Mouse (Mus musculus) layer of hippocampus, postnatal 36 days (tissue): Measurements from ENCODE around the gene Stx8. TPM values are rescaled to one million over a fixed set of nuclear protein-coding genes. Genes with fewer than 3 reads are reported as not detected.

Experiments
- DNase-seq, 2 experiments: peaks; one replicate each; pipeline ENCODE4 v3.0.0; 2022
- microRNA-seq, 2 experiments: library from miRNA; unstranded; fragments of <30 nt; microRNA quantifications; one replicate each; pipeline ENCODE4 v1.2.0; 2021
- total RNA-seq, 2 experiments: library from RNA; stranded (reverse); gene quantifications; 2 replicates each; pipeline ENCODE4 v1.2.3; 2021

Stx8 gene
- total RNA-seq, 2 experiments from 2014 or later: 39.3 to 43.9 TPM

DNA sequence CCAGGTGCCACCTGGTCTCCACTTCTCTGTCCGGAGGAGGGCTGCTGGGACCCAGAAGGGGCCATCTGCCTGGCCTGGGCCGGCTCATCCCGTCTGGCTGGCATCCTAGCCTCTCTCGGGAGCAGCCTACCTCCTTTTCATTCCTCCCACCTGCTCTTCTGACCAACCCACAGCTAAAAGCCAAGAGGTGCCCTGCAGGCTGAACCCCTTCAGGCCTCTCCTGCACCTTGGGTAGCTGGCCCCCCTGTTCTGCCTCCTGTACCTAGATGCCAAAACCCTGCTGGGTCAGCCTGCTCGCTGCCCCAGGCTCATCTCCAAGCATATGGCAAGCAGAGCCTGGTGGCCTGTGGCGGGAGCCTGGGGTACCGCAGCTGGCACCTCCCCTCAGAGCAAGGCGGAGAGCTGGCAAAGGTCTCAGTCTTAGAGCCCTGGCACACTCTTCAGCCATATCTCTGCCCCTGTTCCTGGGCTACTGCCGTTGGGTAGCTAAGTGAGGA is 267.5 kb downstream of the Stx8 start:
- no peak for DNase-seq

GRCm38 (mm10) chr11:68239756-68240155 is 273.8 kb downstream of the Stx8 start:
- DNase-seq: no peak

DNA sequence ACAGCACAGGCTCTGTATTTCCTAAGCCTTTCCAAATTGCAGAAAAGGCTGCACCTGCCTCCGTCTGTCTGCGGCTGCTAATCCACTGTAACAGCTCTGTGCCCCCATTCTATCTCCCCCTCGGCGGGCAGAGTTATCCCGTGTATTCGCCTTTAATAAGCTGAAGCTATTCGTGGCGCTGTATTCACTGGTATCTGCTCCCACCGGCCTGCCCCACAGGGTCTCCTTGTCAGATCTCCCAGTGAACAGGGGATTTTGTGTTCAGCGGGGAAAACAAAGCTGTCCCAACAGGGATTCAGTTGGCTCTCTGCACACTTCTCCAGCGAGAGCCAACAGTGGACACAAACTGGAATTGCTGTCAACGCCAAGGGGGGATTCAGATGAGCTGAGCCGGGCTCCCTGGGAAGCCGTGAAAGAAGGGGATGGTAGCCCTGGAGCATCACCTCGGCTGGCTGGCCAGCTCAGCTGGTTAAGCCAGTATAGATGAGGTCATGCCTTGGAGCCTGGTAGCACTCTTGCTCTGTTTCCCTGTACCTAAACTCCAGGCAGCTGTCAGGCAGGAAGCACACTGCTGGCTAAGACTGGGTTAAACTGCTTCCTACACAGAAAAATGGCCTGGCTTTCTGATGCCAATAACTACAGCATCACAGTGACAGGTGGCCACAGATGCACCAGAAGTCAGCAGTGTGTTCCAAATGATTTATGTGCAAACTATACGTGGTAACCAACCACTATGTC is 278.4 kb downstream of the Stx8 start:
- DNase-seq: no peak

GRCm38 (mm10) chr11:68244992-68245261 is 278.9 kb downstream of the Stx8 start:
- DNase-seq: no peak

DNA sequence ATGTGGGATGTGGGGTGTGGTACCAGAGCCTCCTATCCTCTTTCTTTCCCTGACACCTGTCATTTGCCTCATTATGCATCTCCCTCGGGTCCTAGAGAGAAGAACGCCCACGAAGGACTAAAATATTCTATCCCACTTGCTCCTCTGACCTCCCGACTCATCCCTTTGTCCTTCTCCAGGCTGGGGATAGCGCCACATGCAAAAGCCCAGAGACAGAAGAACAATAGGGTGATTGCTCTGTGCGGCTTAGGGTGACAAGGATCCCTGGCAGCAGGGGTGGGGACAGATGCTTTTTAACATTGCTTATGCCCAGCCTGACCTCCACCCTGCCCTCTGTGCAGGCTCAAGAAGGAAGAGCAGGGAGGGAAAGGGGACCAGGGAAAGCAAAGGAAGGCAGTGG is 281.9 kb downstream of the Stx8 start:
- DNase-seq: no peak

DNA sequence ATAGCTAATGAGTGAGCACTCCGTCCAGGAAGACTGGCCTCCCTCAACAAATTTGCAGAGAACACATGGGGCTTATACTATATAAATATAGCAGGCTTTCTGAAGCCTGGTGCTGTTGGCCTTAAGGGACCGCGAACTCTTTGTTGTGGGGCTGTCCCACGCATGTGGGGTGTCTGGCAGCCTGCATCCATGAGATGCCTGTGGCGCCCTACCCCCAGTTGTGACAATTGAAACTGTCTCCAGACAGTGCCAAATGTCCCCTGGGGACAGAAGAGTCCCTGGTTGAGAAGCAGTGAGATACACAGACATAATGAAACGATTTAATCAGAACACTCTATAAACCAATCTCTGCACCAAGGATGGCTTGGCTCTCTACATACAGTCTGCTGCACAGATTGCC is 284.1 kb downstream of the Stx8 start:
- no peak for DNase-seq

GRCm38 (mm10) chr11:68253531-68253930 is 287.5 kb downstream of the Stx8 start:
- no peak for DNase-seq

Small RNA genes within 50 kb of the gene (microRNA-seq; reads per million reads assigned to microRNA genes)
- 0 to 0.60 reads per million in 2 experiments for gene Mir6406

Other genes starting within 250 kb of the Stx8 start
- 1 to 10 TPM; 1.9 to 2.7 TPM for gene Glp2r, start 195.0 kb upstream of the Stx8 start, total RNA-seq
- gene Gsg1l2, start 191.6 kb upstream of the Stx8 start, total RNA-seq: not detected
- gene Dhrs7c, start 168.0 kb upstream of the Stx8 start, total RNA-seq: not detected
- under 1 TPM; 0.28 to 0.77 TPM for gene Usp43, start 44.0 kb upstream of the Stx8 start, total RNA-seq
- 1 to 10 TPM; 1.1 to 1.2 TPM for gene Cfap52, start 542 bp upstream of the Stx8 start, total RNA-seq